Mouse (Mus musculus) liver, embryonic 15.5 days (tissue): ENCODE results near the gene Krt39. TPM values are rescaled to one million over a fixed set of nuclear protein-coding genes. Genes with fewer than 3 reads are reported as not detected.

Experiments
- ATAC-seq: fragments of 200-750 bp; cut with Nextera tagmentation; 2 replicates; pipeline ENCODE4 v1.8.0; 2017; ENCODE audit warnings: moderate number of reproducible peaks, mild to moderate bottlenecking, moderate library complexity; ENCODE audit not compliant: insufficient read depth
- H3K27ac ChIP-seq: fragments of 300-500 bp; sonication (generic); replicated peaks from 2 replicates; pipeline ENCODE4 v1.5.1; 2015; ENCODE audit warnings: mild to moderate bottlenecking, inconsistent platforms
- H3K27me3 ChIP-seq: fragments of 300-500 bp; sonication (generic); 2 replicates; pipeline ENCODE4 v1.6.1; 2015; ENCODE audit warnings: mild to moderate bottlenecking, inconsistent platforms
- H3K36me3 ChIP-seq: fragments of 300-500 bp; sonication (generic); replicated peaks from 2 replicates; pipeline ENCODE4 v1.6.1; 2015; ENCODE audit warnings: moderate library complexity, mild to moderate bottlenecking, inconsistent platforms
- H3K4me1 ChIP-seq: fragments of 300-500 bp; sonication (generic); replicated peaks from 2 replicates; pipeline ENCODE4 v1.6.1; 2015; ENCODE audit warnings: inconsistent platforms
- H3K4me2 ChIP-seq: fragments of 300-500 bp; sonication (generic); 2 replicates; pipeline ENCODE4 v1.6.1; 2015; ENCODE audit warnings: moderate library complexity, mild to moderate bottlenecking, inconsistent platforms
- H3K4me3 ChIP-seq: fragments of 300-500 bp; sonication (generic); replicated peaks from 2 replicates; pipeline ENCODE4 v1.5.1; 2015; ENCODE audit warnings: mild to moderate bottlenecking, inconsistent platforms
- H3K9ac ChIP-seq: fragments of 300-500 bp; sonication (generic); 2 replicates; pipeline ENCODE4 v1.6.1; 2015; ENCODE audit warnings: moderate library complexity, mild to moderate bottlenecking, inconsistent platforms
- H3K9me3 ChIP-seq: fragments of 300-500 bp; sonication (generic); replicated peaks from 2 replicates; pipeline ENCODE4 v1.6.1; 2016; ENCODE audit warnings: inconsistent platforms
- WGBS: fragments of 180-500 bp; shearing (Covaris S2); methylation state at CpG from one replicate; pipeline ENCODE4 v1.1.7; 2015; ENCODE audit warnings: mixed read lengths; ENCODE audit not compliant: insufficient replicate concordance; 5-methylcytosine and 5-hydroxymethylcytosine counted together
- polyA plus RNA-seq: library from polyadenylated mRNA; unstranded; fragments of >200 nt; fragmentation: Nextera tagmentation; extraction: Ambion mirVana; gene quantifications from 2 replicates; pipeline ENCODE4 v1.2.1, GENCODE M21; 2015

Gene Krt39
- not detected in 2 replicates for polyA plus RNA-seq

DNA sequence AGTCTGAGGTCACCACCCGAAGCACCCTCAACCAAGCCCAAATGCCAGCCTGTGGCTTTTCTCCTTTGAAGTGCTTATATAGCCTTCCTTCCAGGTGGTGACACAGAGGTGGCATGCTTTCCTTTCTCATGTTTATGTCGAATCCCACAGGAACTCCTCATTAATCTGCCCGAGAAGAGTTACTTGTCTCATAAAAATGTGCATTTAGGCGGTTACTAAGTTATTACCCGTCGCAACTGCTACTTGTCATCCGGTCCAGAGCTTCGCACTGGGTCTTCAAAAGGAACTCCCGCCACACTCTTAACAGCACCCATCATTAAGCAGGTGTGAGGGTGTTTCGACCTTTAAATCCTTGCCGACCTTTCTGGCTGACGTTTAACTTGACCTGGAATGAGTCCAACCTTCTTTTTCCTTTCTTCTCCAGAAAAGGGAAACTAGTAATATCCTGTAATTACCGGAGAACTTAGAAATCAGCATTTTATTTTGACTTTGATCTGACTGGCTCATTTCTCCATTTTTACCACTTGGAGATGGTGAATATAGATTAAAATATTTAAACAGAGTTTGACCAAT lies at the start of gene Krt39:
Gene Krt39 (minus strand): TSS at position 51 of the 573 bp plus-strand sequence.
- H3K4me2 ChIP-seq, result no peak within 1 kb of the TSS
- no peak within 1 kb of the TSS for H3K27ac ChIP-seq
- no peaks in the 10 kb centered on the region for H3K27me3 ChIP-seq
- H3K9me3 ChIP-seq, result no peaks in the 10 kb centered on the region
- no peaks in the 10 kb centered on the region for H3K4me1 ChIP-seq
- no peak within 1 kb of the TSS for H3K4me3 ChIP-seq
- ATAC-seq, result no peak
- H3K9ac ChIP-seq, result no peak within 1 kb of the TSS
- no peaks in the 10 kb centered on the region for H3K36me3 ChIP-seq
- 61% methylated on average over 13 of the region's 13 CpGs for WGBS

GRCm38 (mm10) chr11:99566530-99566929 lies 45.4 kb upstream of the Krt39 start, which contains the start of gene Krtap3-1:
Gene Krtap3-1 (minus strand): TSS chr11:99566630.
- WGBS, result 69% methylated on average over 7 of the region's 7 CpGs
- Histone ChIP-seq H3K9ac (no peak within 1 kb of the TSS), H3K36me3 (no peaks in the 10 kb centered on the region), H3K27ac (no peak within 1 kb of the TSS), H3K9me3 (no peaks in the 10 kb centered on the region), H3K4me1 (no peaks in the 10 kb centered on the region), H3K4me3 (no peak within 1 kb of the TSS), H3K4me2 (no peak within 1 kb of the TSS), H3K27me3 (no peaks in the 10 kb centered on the region)
- no peak for ATAC-seq

DNA sequence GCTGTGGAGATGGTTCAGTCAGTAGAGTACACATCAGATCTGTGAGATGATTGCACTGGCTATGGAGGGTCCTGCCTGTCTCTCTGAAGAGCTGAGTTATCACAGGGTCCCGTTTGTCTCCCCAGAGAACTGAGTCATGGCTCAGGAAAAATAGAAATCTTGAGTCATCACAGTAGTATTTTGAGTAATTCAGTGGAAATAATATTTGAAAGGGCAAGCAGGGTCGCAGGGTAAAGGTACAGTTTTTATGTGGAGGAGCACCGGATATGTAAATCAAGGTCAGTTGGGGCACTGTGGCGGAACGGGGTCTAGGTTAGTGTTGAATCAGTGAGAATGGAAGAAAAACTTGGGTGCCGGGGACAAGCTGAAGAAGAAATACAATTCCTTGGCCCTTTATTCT lies 41.4 kb upstream of the Krt39 start:
- Histone ChIP-seq H3K4me3 (no peak overlapping the region), H3K27me3 (no peaks in the 10 kb centered on the region), H3K4me2 (no peak overlapping the region), H3K4me1 (no peaks in the 10 kb centered on the region), H3K27ac (no peak overlapping the region), H3K9ac (no peak overlapping the region), H3K36me3 (no peaks in the 10 kb centered on the region), H3K9me3 (no peaks in the 10 kb centered on the region)
- WGBS, result 59% methylated on average over 6 of the region's 6 CpGs
- no peak for ATAC-seq

DNA sequence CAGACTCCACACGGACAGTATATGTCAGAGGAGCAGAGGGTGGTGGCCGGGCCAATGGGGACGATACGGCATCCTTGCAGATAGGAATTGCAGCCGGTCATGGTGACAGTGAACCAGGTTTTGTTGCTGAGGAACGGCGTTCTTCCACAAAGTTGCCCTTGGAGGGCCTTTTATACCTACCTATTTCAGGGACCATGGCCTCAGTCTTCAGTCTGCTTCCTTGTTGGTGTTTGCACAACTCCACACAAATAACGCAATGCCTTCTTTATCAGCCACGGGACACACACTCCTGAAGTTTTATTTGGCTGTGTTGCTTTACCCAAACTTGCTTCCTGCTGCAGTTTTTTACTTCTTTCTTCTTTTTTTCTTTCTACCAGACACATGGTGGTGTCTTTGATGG lies 38.2 kb upstream of the Krt39 start, which contains the start of gene Gm11939:
Gene Gm11939 (minus strand): TSS at position 101 of the 400 bp plus-strand sequence.
- Histone ChIP-seq H3K27me3 (no peaks in the 10 kb centered on the region), H3K36me3 (no peaks in the 10 kb centered on the region), H3K9ac (no peak within 1 kb of the TSS), H3K4me1 (no peaks in the 10 kb centered on the region), H3K9me3 (no peaks in the 10 kb centered on the region), H3K27ac (no peak within 1 kb of the TSS), H3K4me3 (no peak within 1 kb of the TSS), H3K4me2 (no peak within 1 kb of the TSS)
- no peak for ATAC-seq
- 76% methylated on average over 9 of the region's 9 CpGs for WGBS

DNA sequence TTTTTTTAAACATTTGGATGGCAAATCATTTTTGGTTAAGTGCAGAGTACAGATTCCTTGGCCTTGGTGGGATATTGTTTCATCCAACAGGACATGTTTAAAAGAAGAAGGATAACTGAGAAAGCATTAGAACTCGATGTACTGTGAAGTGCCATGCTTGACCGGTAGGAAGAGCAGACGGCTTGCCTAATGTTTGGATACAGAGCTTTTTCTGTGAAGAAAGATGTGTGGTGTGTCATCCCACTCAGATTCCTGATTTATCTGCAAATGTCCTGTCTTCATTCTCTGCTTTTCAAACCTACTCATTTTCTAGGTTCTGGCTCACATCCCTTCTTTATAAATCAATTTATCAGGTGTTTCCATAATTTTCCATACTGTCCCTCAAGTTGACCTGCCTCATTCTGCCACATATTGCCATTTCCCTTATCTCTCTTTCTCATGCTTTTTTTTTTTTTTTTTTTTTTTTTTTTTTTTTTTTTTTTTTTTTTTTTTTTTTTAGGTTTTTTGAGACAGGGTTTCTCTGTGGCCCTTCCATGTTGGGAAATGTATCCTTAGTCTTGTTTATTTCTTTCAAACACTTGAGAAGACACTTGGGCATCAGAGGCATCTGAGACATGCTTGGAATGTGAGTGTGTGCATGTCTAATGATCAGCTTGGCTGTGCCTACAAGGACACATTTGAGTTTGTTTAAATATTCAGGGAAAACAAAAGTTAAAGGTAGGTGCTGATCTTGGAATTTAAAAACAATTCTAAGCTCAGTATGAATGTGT lies 37.0 kb upstream of the Krt39 start:
- WGBS, result 60% methylated on average over 3 of the region's 3 CpGs
- H3K9me3 ChIP-seq, result no peaks in the 10 kb centered on the region
- no peak overlapping the region for H3K27ac ChIP-seq
- H3K4me3 ChIP-seq, result no peak overlapping the region
- H3K36me3 ChIP-seq, result no peaks in the 10 kb centered on the region
- no peak overlapping the region for H3K4me2 ChIP-seq
- H3K27me3 ChIP-seq, result no peaks in the 10 kb centered on the region
- H3K9ac ChIP-seq, result no peak overlapping the region
- H3K4me1 ChIP-seq, result no peaks in the 10 kb centered on the region
- ATAC-seq, result no peak

- Histone ChIP-seq H3K4me1 (no peaks in the 10 kb centered on the region), H3K4me2 (no peak within 1 kb of the TSS), H3K9me3 (no peaks in the 10 kb centered on the region), H3K27me3 (no peaks in the 10 kb centered on the region), H3K27ac (no peak within 1 kb of the TSS), H3K9ac (no peak within 1 kb of the TSS), H3K36me3 (no peaks in the 10 kb centered on the region), H3K4me3 (no peak within 1 kb of the TSS)
- WGBS, result 69% methylated on average over 2 of the region's 2 CpGs
- ATAC-seq, result no peak
Observed at GRCm38 (mm10) chr11:99556753-99557152, 35.6 kb upstream of the Krt39 start, which contains the start of gene Krtap3-2. Gene Krtap3-2 (minus strand): TSS chr11:99556853.

DNA sequence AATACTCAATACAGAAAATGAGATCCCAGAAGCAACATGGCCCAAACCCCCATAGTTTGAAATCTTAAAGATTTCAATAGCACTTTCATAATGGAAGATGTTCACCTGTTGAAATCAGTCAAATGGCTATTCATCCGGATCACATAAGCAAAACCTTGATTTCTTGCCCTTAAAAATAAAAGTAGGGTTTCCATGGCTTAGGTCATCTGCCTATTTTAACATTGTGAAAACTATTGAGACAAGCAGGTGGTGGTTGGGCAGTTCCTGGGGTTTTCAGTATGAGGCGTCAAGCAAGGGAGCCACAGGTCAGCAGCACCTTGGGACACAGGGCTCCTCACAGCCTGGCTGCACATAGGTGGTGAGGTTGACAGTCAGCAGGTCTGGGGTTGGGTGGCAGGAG lies 35.1 kb upstream of the Krt39 start:
- Histone ChIP-seq H3K36me3 (no peaks in the 10 kb centered on the region), H3K9me3 (no peaks in the 10 kb centered on the region), H3K4me2 (no peak overlapping the region), H3K4me3 (no peak overlapping the region), H3K27ac (no peak overlapping the region), H3K27me3 (no peaks in the 10 kb centered on the region), H3K9ac (no peak overlapping the region), H3K4me1 (no peaks in the 10 kb centered on the region)
- no peak for ATAC-seq
- 61% methylated on average over 2 of the region's 2 CpGs for WGBS

DNA sequence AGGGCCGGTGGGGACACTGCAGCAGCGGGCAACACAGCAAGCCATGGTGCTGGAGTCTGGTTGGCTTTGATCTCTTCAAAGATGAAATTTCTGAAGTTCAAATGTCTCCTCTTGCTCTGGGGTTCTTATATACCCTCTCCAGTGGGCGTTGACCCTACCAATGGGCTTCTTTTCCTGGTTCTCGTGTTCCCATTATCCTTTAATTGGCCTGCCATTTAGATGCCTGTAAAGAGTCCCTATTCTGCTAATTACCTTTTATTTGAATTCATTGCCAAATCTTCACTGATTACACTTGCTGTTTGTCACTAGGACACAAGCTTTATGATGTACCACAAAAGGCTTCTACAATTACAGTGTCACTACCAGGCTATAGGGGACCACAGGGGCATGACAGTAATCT lies 29.6 kb upstream of the Krt39 start, which contains the start of gene Krtap3-3:
Gene Krtap3-3 (minus strand): TSS at position 101 of the 400 bp plus-strand sequence.
- H3K27ac ChIP-seq, result no peak within 1 kb of the TSS
- WGBS, result 35% methylated on average over 4 of the region's 4 CpGs
- H3K9ac ChIP-seq, result no peak within 1 kb of the TSS
- H3K4me2 ChIP-seq, result no peak within 1 kb of the TSS
- H3K4me3 ChIP-seq, result no peak within 1 kb of the TSS
- no peaks in the 10 kb centered on the region for H3K36me3 ChIP-seq
- H3K9me3 ChIP-seq, result no peaks in the 10 kb centered on the region
- no peaks in the 10 kb centered on the region for H3K4me1 ChIP-seq
- no peak for ATAC-seq
- H3K27me3 ChIP-seq, result no peaks in the 10 kb centered on the region

GRCm38 (mm10) chr11:99547892-99548291 lies 26.8 kb upstream of the Krt39 start:
- Histone ChIP-seq H3K9ac (no peak overlapping the region), H3K4me2 (no peak overlapping the region), H3K4me3 (no peak overlapping the region), H3K36me3 (no peaks in the 10 kb centered on the region), H3K9me3 (no peaks in the 10 kb centered on the region), H3K27ac (no peak overlapping the region), H3K4me1 (no peaks in the 10 kb centered on the region), H3K27me3 (no peaks in the 10 kb centered on the region)
- ATAC-seq, result no peak

- no peak overlapping the region for H3K4me2 ChIP-seq
- WGBS, result 67% methylated on average over 9 of the region's 9 CpGs
- no peaks in the 10 kb centered on the region for H3K36me3 ChIP-seq
- H3K27ac ChIP-seq, result no peak overlapping the region
- ATAC-seq, result no peak
- H3K4me1 ChIP-seq, result no peaks in the 10 kb centered on the region
- H3K27me3 ChIP-seq, result no peaks in the 10 kb centered on the region
- no peaks in the 10 kb centered on the region for H3K9me3 ChIP-seq
- H3K4me3 ChIP-seq, result no peak overlapping the region
- H3K9ac ChIP-seq, result no peak overlapping the region
Observed at GRCm38 (mm10) chr11:99539721-99540120, 18.6 kb upstream of the Krt39 start.

DNA sequence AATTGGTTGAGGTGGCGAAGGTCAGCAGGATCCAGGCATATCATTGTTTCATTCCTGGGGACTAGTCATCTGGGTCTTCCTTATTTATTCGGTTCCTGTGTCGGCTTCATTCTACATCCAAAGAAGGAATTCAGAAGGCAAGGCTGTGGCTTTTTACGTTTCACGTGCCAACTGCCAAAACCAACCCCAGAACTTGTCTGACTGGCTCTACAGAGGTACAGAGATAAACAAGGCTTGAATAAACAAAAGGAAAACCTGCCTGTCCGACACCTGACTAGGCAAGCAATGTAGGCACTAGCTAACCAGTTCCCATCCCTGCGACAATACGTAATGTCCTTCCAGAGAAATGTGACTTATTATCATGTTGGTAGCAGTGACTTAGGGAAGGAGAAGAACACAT lies 7.0 kb downstream of the Krt39 start:
- no peak for ATAC-seq
- H3K4me3 ChIP-seq, result no peak overlapping the region

More for the DNA sequence above, 7.0 kb downstream of the Krt39 start:
- Histone ChIP-seq H3K27ac (no peak overlapping the region), H3K9ac (no peak overlapping the region), H3K4me1 (no peaks in the 10 kb centered on the region), H3K27me3 (no peaks in the 10 kb centered on the region), H3K4me2 (no peak overlapping the region), H3K36me3 (no peaks in the 10 kb centered on the region), H3K9me3 (no peaks in the 10 kb centered on the region)
- WGBS, result 56% methylated on average over 8 of the region's 8 CpGs
